ENCODE assay signal across 8 mouse cellular contexts in the genomic region with DNA sequence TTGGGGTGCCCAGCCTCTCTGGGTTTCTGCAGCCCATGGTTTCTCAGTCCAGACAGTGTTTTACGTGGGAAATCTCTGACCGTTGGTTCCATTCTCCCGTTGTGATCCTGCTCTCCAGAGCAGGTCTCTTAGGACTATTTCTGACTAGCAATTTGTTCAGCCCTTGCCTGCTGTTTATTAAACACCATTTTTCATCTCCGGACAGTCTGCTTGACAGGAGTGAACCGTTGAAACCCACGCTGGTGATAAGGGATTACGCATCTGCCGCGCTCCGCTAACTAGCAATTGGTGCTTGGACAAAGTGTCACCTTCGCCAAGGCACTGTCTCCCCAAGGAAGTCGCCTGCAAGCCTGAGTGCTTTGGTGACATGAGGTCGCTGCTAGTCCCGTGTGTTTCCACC. TPM values are rescaled to one million over a fixed set of nuclear protein-coding genes. Genes with fewer than 3 reads are reported as not detected.
DNase-seq lines count a peak whose midpoint lies in the region; ATAC-seq and TF ChIP-seq lines count a peak whose summit lies in the region.

No protein-coding gene starts in this region.

- TF ChIP-seq EP300 in liver, embryonic 14.5 days (IDR thresholded peaks at IDR 0.05; ENCODE audit: low read depth) = no peak
- no peak for TF ChIP-seq EP300 in stomach, postnatal 0 days (optimal IDR thresholded peaks at IDR 0.05)

- TF ChIP-seq CTCF in gastrocnemius, adult 2 months (IDR thresholded peaks at IDR 0.05) = no peak
- no peak for TF ChIP-seq CTCF in liver, embryonic 14.5 days (IDR thresholded peaks at IDR 0.05; ENCODE audit: low read depth)
- TF ChIP-seq CTCF in stomach, postnatal 0 days (IDR thresholded peaks at IDR 0.05; ENCODE audit: low read depth) = no peak

- no peaks in the 10 kb centered on the region for H3K4me1 ChIP-seq in hindbrain, embryonic 11.5 days (replicated peaks; ENCODE audit: control insufficient read depth, insufficient read depth, low read length)
- peaks cover 2% of the 10 kb centered on the region in 2 experiments; a peak in 1 of 4 replicates for H3K4me1 ChIP-seq in liver, embryonic 14.5 days (replicated peaks; ENCODE audit: control insufficient read depth in 2 of 2, insufficient read depth in 2 of 2, low read length in 1 of 2)
- 0 out of 2 replicates have a peak, but pooled peaks cover 2% of the 10 kb centered on the region for H3K4me1 ChIP-seq in stomach, postnatal 0 days (replicated peaks; ENCODE audit: control insufficient read depth, insufficient read depth)

- H3K27ac ChIP-seq in gastrocnemius, adult 2 months = 0 out of 2 replicates have a peak overlapping the region, but pooled peaks have one; percentile 6
- no peak overlapping the region for H3K27ac ChIP-seq in hindbrain, embryonic 11.5 days (ENCODE audit: low read depth, low read length)
- no peak overlapping the region for H3K27ac ChIP-seq in liver, embryonic 14.5 days
- no peak overlapping the region for H3K27ac ChIP-seq in stomach, postnatal 0 days (replicated peaks)

- H3K9ac ChIP-seq in hindbrain, embryonic 11.5 days (ENCODE audit: low read depth, low read length) = no peak overlapping the region
- no peak overlapping the region for H3K9ac ChIP-seq in liver, embryonic 14.5 days (replicated peaks)
- 0 out of 2 replicates have a peak overlapping the region, but pooled peaks have one; percentile 9 for H3K9ac ChIP-seq in stomach, postnatal 0 days (ENCODE audit: low read length)

- H3K4me3 ChIP-seq in gastrocnemius, adult 2 months = peak overlapping the region; percentile 70
- peak overlapping the region; percentile 27; the same call in 1 of the 2 replicates for H3K4me3 ChIP-seq in hindbrain, embryonic 11.5 days (ENCODE audit: low read depth, low read length)
- peak overlapping the region in 1 of 2 experiments; percentile 39; a peak in 1 of 4 replicates for H3K4me3 ChIP-seq in liver, embryonic 14.5 days (ENCODE audit: insufficient read depth in 1 of 2, low read depth in 2 of 2, low read length in 2 of 2)
- H3K4me3 ChIP-seq in stomach, postnatal 0 days (ENCODE audit: low read depth, low read length) = peak overlapping the region; percentile 44

- WGBS in hindbrain, embryonic 11.5 days = 5% methylated on average over 14 of the region's 14 CpGs
- 3% methylated on average over 14 of the region's 14 CpGs for WGBS in liver, embryonic 14.5 days (ENCODE audit: insufficient replicate concordance)
- 5% methylated on average over 14 of the region's 14 CpGs for WGBS in stomach, postnatal 0 days

- peak; percentile 29; the same call in 1 of the 2 replicates for ATAC-seq in common myeloid progenitor, adult 5-6 weeks (replicated peaks; ENCODE audit: low read depth, poor library complexity, severe bottlenecking)
- ATAC-seq in hindbrain, embryonic 11.5 days (ENCODE audit: low FRiP score) = peak; percentile 53; the same call in 1 of the 2 replicates
- no peak for ATAC-seq in liver, embryonic 14.5 days (ENCODE audit: insufficient read depth)
- ATAC-seq in stomach, postnatal 0 days (ENCODE audit: low FRiP score, low TSS enrichment) = no peak

- H3K27me3 ChIP-seq in hindbrain, embryonic 11.5 days (ENCODE audit: control insufficient read depth, insufficient read depth, low read length) = peaks cover 2% of the 10 kb centered on the region
- H3K27me3 ChIP-seq in liver, embryonic 14.5 days (ENCODE audit: control insufficient read depth, insufficient read depth, low read length) = peaks cover 15% of the 10 kb centered on the region
- no peaks in the 10 kb centered on the region for H3K27me3 ChIP-seq in stomach, postnatal 0 days (ENCODE audit: control insufficient read depth, insufficient read depth, low read length)

- peak overlapping the region; percentile 54 for H3K4me2 ChIP-seq in hindbrain, embryonic 11.5 days (replicated peaks; ENCODE audit: low read depth, low read length)
- H3K4me2 ChIP-seq in liver, embryonic 14.5 days (ENCODE audit: low read depth) = peak overlapping the region; percentile 62
- H3K4me2 ChIP-seq in stomach, postnatal 0 days (replicated peaks; ENCODE audit: low read depth) = peak overlapping the region; percentile 74

- intact Hi-C loops in gastrocnemius, adult 2 months (cut with DNase I) = no loop called here
- intact Hi-C loops in gastrocnemius, postnatal 14 days (cut with DNase I; ENCODE audit: low total_unique reads) = no loop called here

- H3K36me3 ChIP-seq in hindbrain, embryonic 11.5 days (ENCODE audit: control insufficient read depth, insufficient read depth, low read length) = no peaks in the 10 kb centered on the region
- H3K36me3 ChIP-seq in liver, embryonic 14.5 days (replicated peaks; ENCODE audit: control insufficient read depth, insufficient read depth, low read depth) = no peaks in the 10 kb centered on the region
- H3K36me3 ChIP-seq in stomach, postnatal 0 days (ENCODE audit: control insufficient read depth, insufficient read depth, low read length) = no peaks in the 10 kb centered on the region

- no peak for DNase-seq in gastrocnemius, adult 2 months
- no peak for DNase-seq in gastrocnemius, postnatal 14 days
- DNase-seq in hindbrain, embryonic 11.5 days (ENCODE audit: low spot score) = peak; percentile 53
- DNase-seq in liver, embryonic 14.5 days (ENCODE audit: low read depth in 3 of 3, low spot score in 3 of 3) = no peak
- DNase-seq in stomach, postnatal 0 days (ENCODE audit: low spot score) = peak; percentile 17
- DNase-seq in cerebellum, adult 9-10 months = no peak
- DNase-seq in layer of hippocampus, adult 9-10 months (ENCODE audit: low spot score) = no peak

- no peaks in the 10 kb centered on the region for H3K9me3 ChIP-seq in hindbrain, embryonic 11.5 days (ENCODE audit: control insufficient read depth, low read length)
- H3K9me3 ChIP-seq in liver, embryonic 14.5 days (ENCODE audit: control insufficient read depth, low read length) = no peaks in the 10 kb centered on the region
- H3K9me3 ChIP-seq in stomach, postnatal 0 days (ENCODE audit: control insufficient read depth, low read length) = no peaks in the 10 kb centered on the region

RNA-seq across cellular contexts. Expression of gene Eci3, which starts 0.8 kb away (rescaled TPM):
- under 1 TPM; 0.64 to 0.73 TPM for total RNA-seq in gastrocnemius, adult 2 months (2021)
- total RNA-seq in gastrocnemius, postnatal 14 days (2021) = 1 to 10 TPM in 1 of 2 experiments, under 1 TPM in 1; 0.71 to 1.2 TPM
- not detected in 2 replicates for total RNA-seq in common myeloid progenitor, adult 5-6 weeks (2017)
- 0.85 and 1.2 TPM in 2 replicates for polyA plus RNA-seq in hindbrain, embryonic 11.5 days (2014; fragmentation: Nextera tagmentation; extraction: Ambion mirVana)
- polyA plus RNA-seq in liver, embryonic 14.5 days (2012; rRNA removed) = 0.03 and 0.06 TPM in 2 replicates
- 0.21 TPM in 1 of 2 replicates, not detected in the other for polyA plus RNA-seq in liver, embryonic 14.5 days (2014; fragmentation: Nextera tagmentation; extraction: Ambion mirVana)
- 1.3 and 1.5 TPM in 2 replicates for polyA plus RNA-seq in stomach, postnatal 0 days (2015; fragmentation: Nextera tagmentation; extraction: Ambion mirVana)

RNA-seq across cellular contexts. Expression of gene 4933417A18Rik, which starts 40.2 kb away (rescaled TPM):
- total RNA-seq in gastrocnemius, adult 2 months (2021) = not detected
- not detected for total RNA-seq in gastrocnemius, postnatal 14 days (2021)
- not detected in 2 replicates for total RNA-seq in common myeloid progenitor, adult 5-6 weeks (2017)
- not detected in 2 replicates for polyA plus RNA-seq in hindbrain, embryonic 11.5 days (2014; fragmentation: Nextera tagmentation; extraction: Ambion mirVana)
- not detected in 2 replicates for polyA plus RNA-seq in liver, embryonic 14.5 days (2012; rRNA removed)
- not detected in 2 replicates for polyA plus RNA-seq in liver, embryonic 14.5 days (2014; fragmentation: Nextera tagmentation; extraction: Ambion mirVana)
- not detected in 2 replicates for polyA plus RNA-seq in stomach, postnatal 0 days (2015; fragmentation: Nextera tagmentation; extraction: Ambion mirVana)

RNA-seq across cellular contexts. Expression of gene Fam217a, which starts 40.3 kb away (rescaled TPM):
- under 1 TPM in 1 of 2 experiments, not detected in 1; 0.13 TPM for total RNA-seq in gastrocnemius, adult 2 months (2021)
- not detected for total RNA-seq in gastrocnemius, postnatal 14 days (2021)
- 0.64 TPM in 1 of 2 replicates, not detected in the other for total RNA-seq in common myeloid progenitor, adult 5-6 weeks (2017)
- polyA plus RNA-seq in hindbrain, embryonic 11.5 days (2014; fragmentation: Nextera tagmentation; extraction: Ambion mirVana) = 2.1 and 2.4 TPM in 2 replicates
- 0.08 and 0.17 TPM in 2 replicates for polyA plus RNA-seq in liver, embryonic 14.5 days (2012; rRNA removed)
- 0.09 and 0.24 TPM in 2 replicates for polyA plus RNA-seq in liver, embryonic 14.5 days (2014; fragmentation: Nextera tagmentation; extraction: Ambion mirVana)
- polyA plus RNA-seq in stomach, postnatal 0 days (2015; fragmentation: Nextera tagmentation; extraction: Ambion mirVana) = 0.78 and 0.96 TPM in 2 replicates

Comparison
In these comparisons a context has a peak if more than half of its experiments do, and no peak if none do; other contexts are left out.
1. DNase-seq: peak in hindbrain, embryonic 11.5 days (single experiment) and stomach, postnatal 0 days (single experiment); none in gastrocnemius, adult 2 months (single experiment), gastrocnemius, postnatal 14 days (single experiment), liver, embryonic 14.5 days (0 of 3), cerebellum, adult 9-10 months (single experiment) and layer of hippocampus, adult 9-10 months (single experiment).
2. ATAC-seq: peak in common myeloid progenitor, adult 5-6 weeks (single experiment) and hindbrain, embryonic 11.5 days (single experiment); none in liver, embryonic 14.5 days (single experiment) and stomach, postnatal 0 days (single experiment).
3. Peak in every context shown above with its lines, with median percentiles within 50 percentile points of each other: H3K4me2 ChIP-seq.